Mouse (Mus musculus) heart, postnatal 0 days (tissue): ENCODE results near the gene Rbm6.

Experiments
- CTCF ChIP-seq: IDR thresholded peaks from 2 replicates; pipeline ENCODE4 v1.5.1; 2016; ENCODE audit warnings: antibody characterized with exemption, control low read depth, low read depth
- EP300 ChIP-seq: IDR thresholded peaks from 2 replicates; pipeline ENCODE4 v1.6.1; 2016; ENCODE audit warnings: antibody characterized with exemption, low read depth

DNA sequence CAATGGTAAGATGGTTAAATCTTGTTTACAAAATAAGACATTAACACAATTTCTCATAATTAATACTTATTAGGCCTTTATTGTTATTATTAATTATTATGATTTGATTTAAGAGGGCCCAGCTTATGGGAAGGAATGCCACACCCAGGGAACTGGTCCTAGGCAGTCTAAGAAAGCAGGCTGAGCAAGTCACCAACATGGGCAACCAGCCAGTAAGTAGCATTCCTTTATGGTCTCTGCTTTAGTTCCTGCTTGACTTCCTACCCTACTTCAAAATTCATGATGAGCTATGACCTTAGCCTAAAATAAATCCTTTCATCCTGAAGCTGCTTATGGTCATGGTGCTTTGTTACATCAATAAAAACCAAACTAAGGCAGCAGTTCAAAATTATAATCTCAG lies 41.3 kb downstream of the Rbm6 start:
- TF ChIP-seq CTCF (no peak), EP300 (no peak)
